ENCODE assay signal across 30 mouse cellular contexts in the genomic region with DNA sequence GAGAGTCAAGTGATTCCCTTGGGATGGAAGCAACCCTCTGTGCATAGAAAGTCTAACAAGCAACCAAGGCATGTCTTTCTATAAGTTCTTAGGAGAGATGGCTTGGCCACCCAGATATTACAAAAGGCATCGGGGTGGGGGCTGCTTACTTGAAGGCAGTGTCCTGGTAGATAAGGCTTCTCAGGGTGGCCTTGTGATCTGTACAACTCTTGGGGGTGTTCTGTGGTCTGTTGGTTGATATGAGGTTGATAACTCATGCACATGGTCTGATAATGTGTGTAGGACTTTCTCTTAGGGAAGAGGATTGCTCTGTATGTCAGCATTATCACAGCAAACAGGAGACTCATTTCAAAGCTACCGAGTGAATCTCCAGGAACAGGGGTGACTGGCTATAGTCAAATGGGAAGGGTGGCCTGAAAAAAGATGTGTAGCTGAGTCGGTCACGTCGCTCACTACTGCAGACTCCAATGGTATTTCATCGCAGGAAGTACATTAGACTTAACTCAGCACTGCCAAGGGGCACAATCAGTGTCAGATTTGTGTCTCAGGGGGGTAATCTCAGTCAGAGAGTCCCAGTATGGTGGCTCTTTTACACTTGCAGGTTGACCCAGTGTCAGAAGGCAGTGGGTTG. TPM values are rescaled to one million over a fixed set of nuclear protein-coding genes. Genes with fewer than 3 reads are reported as not detected.
DNase-seq lines count a peak whose midpoint lies in the region; ATAC-seq and TF ChIP-seq lines count a peak whose summit lies in the region.
"Had no signal": no experiment of that assay in that cellular context is flagged by ENCODE, and none has a peak within 500 bp of the region (broad histone marks: within the 10 kb centered on the region; RNA-seq: fewer than 3 reads in every experiment).

No protein-coding gene starts in this region.

- H3K27me3 ChIP-seq in liver, embryonic 14.5 days (ENCODE audit: control insufficient read depth, insufficient read depth, low read length): peaks cover 14% of the 10 kb centered on the region
- H3K27me3 ChIP-seq in hindbrain, embryonic 13.5 days: peaks cover 18% of the 10 kb centered on the region

- 0 out of 2 replicates have a peak overlapping the region, but pooled peaks have one; percentile 21 for H3K4me2 ChIP-seq in liver, embryonic 14.5 days (ENCODE audit: low read depth)
- H3K4me2 ChIP-seq in hindbrain, embryonic 13.5 days: no peak overlapping the region
- H3K4me2 ChIP-seq: embryonic facial prominence, embryonic 13.5 days; forebrain, embryonic 12.5 days; heart, embryonic 15.5 days; hindbrain, embryonic 14.5 days; limb, embryonic 15.5 days; lung, embryonic 15.5 days; stomach, embryonic 15.5 days had no signal

- WGBS in liver, embryonic 14.5 days (ENCODE audit: insufficient replicate concordance): 14% methylated on average over 6 of the region's 6 CpGs
- WGBS in hindbrain, embryonic 13.5 days: 84% methylated on average over 6 of the region's 6 CpGs

- peaks cover 11 to 28% of the 10 kb centered on the region in 2 experiments for H3K4me1 ChIP-seq in liver, embryonic 14.5 days (replicated peaks; ENCODE audit: control insufficient read depth in 2 of 2, insufficient read depth in 2 of 2, low read length in 1 of 2)
- peaks cover 22% of the 10 kb centered on the region for H3K4me1 ChIP-seq in hindbrain, embryonic 13.5 days (replicated peaks)

- intact Hi-C loops in left cerebral cortex, postnatal 10 days (cut with DNase I): no loop called here

- H3K36me3 ChIP-seq in liver, embryonic 14.5 days (replicated peaks; ENCODE audit: control insufficient read depth, insufficient read depth, low read depth): no peaks in the 10 kb centered on the region
- H3K36me3 ChIP-seq in hindbrain, embryonic 13.5 days: no peaks in the 10 kb centered on the region
- H3K36me3 ChIP-seq: embryonic facial prominence, embryonic 13.5 days; forebrain, embryonic 12.5 days; heart, embryonic 10.5 days; heart, embryonic 15.5 days; limb, embryonic 10.5 days; limb, embryonic 15.5 days; lung, embryonic 15.5 days; stomach, embryonic 15.5 days had no signal

- ATAC-seq in liver, embryonic 14.5 days (ENCODE audit: insufficient read depth): peak; percentile 69
- peak; percentile 14 for ATAC-seq in megakaryocyte-erythroid progenitor cell, adult 5-6 weeks (replicated peaks; ENCODE audit: low FRiP score, low TSS enrichment, poor library complexity, severe bottlenecking)
- ATAC-seq in hindbrain, embryonic 13.5 days (ENCODE audit: low FRiP score): no peak
- ATAC-seq: forebrain, postnatal 0 days; intestine, postnatal 0 days had no signal

- H3K9me3 ChIP-seq in liver, embryonic 14.5 days (ENCODE audit: control insufficient read depth, low read length): no peaks in the 10 kb centered on the region
- H3K9me3 ChIP-seq in hindbrain, embryonic 13.5 days: no peaks in the 10 kb centered on the region
- H3K9me3 ChIP-seq: embryonic facial prominence, embryonic 13.5 days; forebrain, embryonic 12.5 days; heart, embryonic 10.5 days; heart, embryonic 15.5 days; limb, embryonic 10.5 days; limb, embryonic 15.5 days; lung, embryonic 15.5 days; megakaryocyte, embryonic 14.5 days; stomach, embryonic 15.5 days had no signal

- no peak overlapping the region for H3K4me3 ChIP-seq in liver, embryonic 14.5 days (ENCODE audit: insufficient read depth in 1 of 2, low read depth in 2 of 2, low read length in 2 of 2)
- H3K4me3 ChIP-seq in hindbrain, embryonic 13.5 days: no peak overlapping the region
- H3K4me3 ChIP-seq: embryonic facial prominence, embryonic 13.5 days; forebrain, embryonic 12.5 days; heart, embryonic 10.5 days; heart, embryonic 15.5 days; limb, embryonic 10.5 days; limb, embryonic 15.5 days; lung, embryonic 15.5 days; megakaryocyte, embryonic 14.5 days; stomach, embryonic 15.5 days had no signal

- peak; percentile 69 for TF ChIP-seq EP300 in liver, embryonic 14.5 days (IDR thresholded peaks at IDR 0.05; ENCODE audit: low read depth)

- no peak for TF ChIP-seq CTCF in liver, embryonic 14.5 days (IDR thresholded peaks at IDR 0.05; ENCODE audit: low read depth)

- H3K27ac ChIP-seq in liver, embryonic 14.5 days: no peak overlapping the region
- H3K27ac ChIP-seq in hindbrain, embryonic 13.5 days: no peak overlapping the region
- H3K27ac ChIP-seq: embryonic facial prominence, embryonic 13.5 days; forebrain, embryonic 12.5 days; heart, embryonic 10.5 days; heart, embryonic 15.5 days; hindbrain, embryonic 14.5 days; limb, embryonic 10.5 days; limb, embryonic 15.5 days; lung, embryonic 15.5 days; stomach, embryonic 15.5 days had no signal

- DNase-seq in cerebellum, adult 9-10 months: peak; percentile 54
- DNase-seq in cerebellum, adult 11 months: no peak
- DNase-seq in c-Kit-positive CD71-positive TER-119-positive erythroid progenitor cells, embryonic 14.5 days (ENCODE audit: low spot score): peak; percentile 45
- peak in 1 of 3 experiments; percentile 47 for DNase-seq in liver, embryonic 14.5 days (ENCODE audit: low read depth in 3 of 3, low spot score in 3 of 3)
- DNase-seq in lung, postnatal 36 days: no peak
- no peak for DNase-seq in left cerebral cortex, postnatal 10 days (ENCODE audit: extremely low spot score in 1 of 2, low spot score in 2 of 2)
- DNase-seq: adrenal gland, adult 8-10 months; forebrain, postnatal 0 days; gastrocnemius, postnatal 14 days; heart, postnatal 36 days; kidney, adult 9 months; kidney, postnatal 10 days; layer of hippocampus, postnatal 36 days; midbrain, embryonic 14.5 days; retina, postnatal 1 day; right cerebral cortex, postnatal 25 days; thymus, postnatal 14 days had no signal

- no peak overlapping the region for H3K9ac ChIP-seq in liver, embryonic 14.5 days (replicated peaks)
- H3K9ac ChIP-seq in hindbrain, embryonic 13.5 days: no peak overlapping the region
- H3K9ac ChIP-seq: embryonic facial prominence, embryonic 13.5 days; forebrain, embryonic 12.5 days; forebrain, postnatal 0 days; heart, embryonic 15.5 days; hindbrain, embryonic 14.5 days; limb, embryonic 15.5 days; lung, embryonic 15.5 days; stomach, embryonic 15.5 days had no signal

RNA-seq across cellular contexts. Expression of a gene that starts 4.5 kb away (rescaled TPM):
- polyA plus RNA-seq in liver, embryonic 14.5 days (2012; rRNA removed): 74.4 and 91.3 TPM in 2 replicates
- polyA plus RNA-seq in liver, embryonic 14.5 days (2014; fragmentation: Nextera tagmentation; extraction: Ambion mirVana): 48.9 and 52.5 TPM in 2 replicates
- 11.0 and 16.7 TPM in 2 replicates for total RNA-seq in megakaryocyte-erythroid progenitor cell, adult 5-6 weeks (2014; fragmentation: Nextera tagmentation)
- total RNA-seq in megakaryocyte-erythroid progenitor cell, adult 5-6 weeks (2017): 23.5 and 47.3 TPM in 2 replicates
- 76.1 and 90.8 TPM in 2 replicates for polyA plus RNA-seq in hindbrain, embryonic 13.5 days (2015; fragmentation: Nextera tagmentation; extraction: Ambion mirVana)
- 100 to 1,000 TPM; 295 to 326 TPM for total RNA-seq in left cerebral cortex, postnatal 10 days (2021)

Comparison
In these comparisons a context has a peak if more than half of its experiments do, and no peak if none do; other contexts are left out.
1. DNase-seq: peak in cerebellum, adult 9-10 months (single experiment) and c-Kit-positive CD71-positive TER-119-positive erythroid progenitor cells, embryonic 14.5 days (single experiment); none in cerebellum, adult 11 months (single experiment), lung, postnatal 36 days (single experiment) and left cerebral cortex, postnatal 10 days (0 of 2).
2. RNA of a gene that starts 4.5 kb away (total RNA-seq): 295 to 326 TPM in left cerebral cortex, postnatal 10 days; 11.0 to 47.3 TPM in megakaryocyte-erythroid progenitor cell, adult 5-6 weeks; every median in the first group is over 4 times any median in the second.